ENCODE assay signal across 7 mouse cellular contexts in the genomic region with DNA sequence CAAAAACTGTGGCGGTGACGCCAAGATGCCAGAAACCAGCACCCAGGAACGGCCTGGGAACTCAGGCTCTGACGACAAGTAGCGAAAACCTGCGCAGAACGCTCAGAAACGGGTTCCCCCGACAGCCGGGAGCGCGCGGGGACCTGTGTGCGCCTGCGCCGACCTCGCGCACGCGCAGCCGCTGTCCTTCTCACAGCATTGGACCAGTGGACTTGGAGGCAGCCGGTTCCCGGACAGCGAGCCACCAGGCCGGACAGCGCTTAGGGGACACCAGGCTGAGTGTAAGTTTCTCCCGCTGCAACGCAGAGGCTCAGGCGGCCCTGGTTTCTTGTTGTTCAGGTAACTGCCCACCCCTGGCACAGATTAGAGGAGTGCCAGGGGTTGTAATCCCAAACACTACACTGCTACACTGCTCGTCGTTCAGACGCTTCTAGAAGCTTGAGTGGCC. TPM values are rescaled to one million over a fixed set of nuclear protein-coding genes. Genes with fewer than 3 reads are reported as not detected.
DNase-seq lines count a peak whose midpoint lies in the region; ATAC-seq lines count a peak whose summit lies in the region.

A gene (plus strand): TSS at position 167 of the 448 bp plus-strand sequence.

- peaks cover 3% of the 10 kb centered on the region for H3K36me3 ChIP-seq in limb, embryonic 10.5 days
- peaks cover 3% of the 10 kb centered on the region for H3K36me3 ChIP-seq in midbrain, embryonic 13.5 days

- peak within 1 kb of the TSS; percentile 68 for H3K4me3 ChIP-seq in limb, embryonic 10.5 days
- H3K4me3 ChIP-seq in midbrain, embryonic 13.5 days (replicated peaks) = peak within 1 kb of the TSS; percentile 69

- H3K9me3 ChIP-seq in limb, embryonic 10.5 days (replicated peaks) = no peaks in the 10 kb centered on the region
- H3K9me3 ChIP-seq in midbrain, embryonic 13.5 days = no peaks in the 10 kb centered on the region

- WGBS in limb, embryonic 10.5 days = under 1% methylated on average over 32 of the region's 32 CpGs
- WGBS in midbrain, embryonic 13.5 days = under 1% methylated on average over 32 of the region's 32 CpGs

- no peaks in the 10 kb centered on the region for H3K27me3 ChIP-seq in limb, embryonic 10.5 days (ENCODE audit: low read depth, poor library complexity, severe bottlenecking)
- no peaks in the 10 kb centered on the region for H3K27me3 ChIP-seq in midbrain, embryonic 13.5 days

- H3K4me1 ChIP-seq in limb, embryonic 10.5 days = peaks cover 18% of the 10 kb centered on the region
- H3K4me1 ChIP-seq in midbrain, embryonic 13.5 days (replicated peaks) = peaks cover 50% of the 10 kb centered on the region

- peak; percentile 88 for DNase-seq in adrenal gland, adult 8-10 months
- peak; percentile 90 for DNase-seq in embryo, embryonic 9.5 days (ENCODE audit: extremely low spot score)
- DNase-seq in gonadal fat pad, adult 2 months (ENCODE audit: low read depth) = no peak
- peak; percentile 90 for DNase-seq in kidney, adult 11 months
- DNase-seq in limb, embryonic 10.5 days (ENCODE audit: low spot score) = peak; percentile 90
- peak; percentile 71 for DNase-seq in spleen, adult 12 weeks (ENCODE audit: low spot score)

- peak; percentile 81 for ATAC-seq in midbrain, embryonic 13.5 days

- H3K9ac ChIP-seq in midbrain, embryonic 13.5 days (replicated peaks) = peak within 1 kb of the TSS; percentile 82

- peak within 1 kb of the TSS; percentile 60 for H3K4me2 ChIP-seq in midbrain, embryonic 13.5 days (replicated peaks)

- H3K27ac ChIP-seq in limb, embryonic 10.5 days = peak within 1 kb of the TSS; percentile 85
- H3K27ac ChIP-seq in midbrain, embryonic 13.5 days = peak within 1 kb of the TSS; percentile 85

RNA-seq across cellular contexts. Expression of the gene that starts here (rescaled TPM):
- total RNA-seq in adrenal gland, adult 8-10 months (2022) = 100 to 1,000 TPM in 2 of 4 experiments, 10 to 100 TPM in 2; 85.5 to 138 (median 102) TPM
- 91.1 and 108 TPM in 2 replicates for polyA plus RNA-seq in gonadal fat pad, adult 2 months (2012; rRNA removed)
- polyA plus RNA-seq in limb, embryonic 10.5 days (2016; fragmentation: Nextera tagmentation; extraction: Ambion mirVana) = 30.6 and 38.7 TPM in 2 replicates
- polyA plus RNA-seq in midbrain, embryonic 13.5 days (2015; fragmentation: Nextera tagmentation; extraction: Ambion mirVana) = 37.4 and 37.6 TPM in 2 replicates
